Mouse (Mus musculus): ENCODE measurements around the gene Impg1. TPM values are rescaled to one million over a fixed set of nuclear protein-coding genes. Genes with fewer than 3 reads are reported as not detected.

The Impg1 gene
- polyA plus RNA-seq, 1 experiment, result 0.05 TPM

DNA sequence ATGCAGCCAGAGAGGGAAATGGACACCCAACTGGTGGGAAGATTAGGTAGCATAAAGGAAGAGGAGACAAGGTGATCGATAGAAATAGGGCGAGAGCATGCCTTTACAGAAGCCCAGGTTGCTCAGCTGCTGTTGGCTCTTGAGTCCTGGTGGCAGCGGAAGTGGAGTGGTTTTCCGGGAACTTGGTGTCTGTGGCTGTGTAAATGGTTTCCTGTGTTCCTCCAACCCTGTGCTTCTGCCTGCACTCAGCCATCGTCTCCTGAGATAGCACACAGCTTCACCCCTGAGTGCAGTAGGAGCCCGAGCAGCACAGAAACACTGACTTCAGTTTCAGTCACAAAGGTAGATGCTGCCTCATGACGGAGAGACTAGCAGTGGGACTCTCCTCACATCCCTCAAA, 198.8 kb downstream of the Impg1 start:
- TF ChIP-seq POLR2A (IDR thresholded peaks at IDR 0.05; ENCODE audit: control insufficient read depth, extremely low read depth, insufficient read depth, low read length, poor library complexity), result no peak
- no peak for TF ChIP-seq CTCF (IDR thresholded peaks at IDR 0.05; ENCODE audit: borderline replicate concordance, control insufficient read depth, extremely low read depth, insufficient read depth, low read length, poor library complexity)
- no peaks in the 10 kb centered on the region for H3K27me3 ChIP-seq (ENCODE audit: control insufficient read depth, insufficient read depth, low read length)
- H3K4me3 ChIP-seq (ENCODE audit: control insufficient read depth, insufficient read depth, low read length), result no peak overlapping the region; the same call in 1 of the 2 replicates
- peaks cover 2% of the 10 kb centered on the region; the same call in 1 of the 2 replicates for H3K4me1 ChIP-seq (replicated peaks; ENCODE audit: control insufficient read depth, insufficient read depth, low read length)
- peak; percentile 68 for DNase-seq
- H3K27ac ChIP-seq (ENCODE audit: control insufficient read depth, insufficient read depth, low read length), result peak overlapping the region; percentile 68
- 3% methylated on average over 7 of the region's 7 CpGs for WGBS
- H3K36me3 ChIP-seq (ENCODE audit: control insufficient read depth, insufficient read depth, low read length), result no peaks in the 10 kb centered on the region

DNA sequence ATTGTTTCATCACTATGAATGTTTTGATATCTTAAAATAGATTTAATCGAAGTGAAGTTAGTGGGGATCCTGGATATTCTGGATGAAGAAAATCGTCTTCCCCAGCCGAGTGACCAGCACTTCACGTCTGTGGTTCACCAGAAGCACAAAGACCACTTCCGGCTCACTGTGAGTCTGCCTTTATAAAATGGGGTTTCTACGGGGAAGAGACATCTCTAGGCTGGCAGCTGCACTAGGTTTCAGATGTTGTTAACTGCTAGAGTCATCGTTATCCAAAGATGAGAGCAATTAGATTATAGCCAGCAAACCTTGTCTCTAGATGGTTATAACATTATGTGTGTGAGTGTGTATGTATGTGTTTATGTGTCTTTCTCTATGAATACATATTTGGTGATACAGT, 199.2 kb downstream of the Impg1 start:
- H3K36me3 ChIP-seq (ENCODE audit: control insufficient read depth, insufficient read depth, low read length), result no peaks in the 10 kb centered on the region
- no peaks in the 10 kb centered on the region for H3K27me3 ChIP-seq (ENCODE audit: control insufficient read depth, insufficient read depth, low read length)
- H3K4me3 ChIP-seq (ENCODE audit: control insufficient read depth, insufficient read depth, low read length), result no peak overlapping the region
- peaks cover 2% of the 10 kb centered on the region; the same call in 1 of the 2 replicates for H3K4me1 ChIP-seq (replicated peaks; ENCODE audit: control insufficient read depth, insufficient read depth, low read length)
- TF ChIP-seq CTCF (IDR thresholded peaks at IDR 0.05; ENCODE audit: borderline replicate concordance, control insufficient read depth, extremely low read depth, insufficient read depth, low read length, poor library complexity), result no peak
- TF ChIP-seq POLR2A (IDR thresholded peaks at IDR 0.05; ENCODE audit: control insufficient read depth, extremely low read depth, insufficient read depth, low read length, poor library complexity), result no peak
- peak; percentile 25 for DNase-seq
- H3K27ac ChIP-seq (ENCODE audit: control insufficient read depth, insufficient read depth, low read length), result peak overlapping the region; percentile 44
- WGBS, result 19% methylated on average over 7 of the region's 7 CpGs

All from thymus, adult 2 months (tissue).